Mouse (Mus musculus): ENCODE measurements around the gene Adamts20. TPM values are rescaled to one million over a fixed set of nuclear protein-coding genes. Genes with fewer than 3 reads are reported as not detected.

Gene Adamts20
- polyA plus RNA-seq, 1 experiment from 2014 or later = 3.5 TPM

GRCm38 (mm10) chr15:94430681-94431405 is 34.4 kb downstream of the Adamts20 start:
- no peak for DNase-seq (ENCODE audit: low spot score)
- Histone ChIP-seq H3K4me1 (no peaks in the 10 kb centered on the region), H3K9me3 (replicated peaks) (no peaks in the 10 kb centered on the region), H3K27me3 (ENCODE audit: low read depth, poor library complexity, severe bottlenecking) (no peaks in the 10 kb centered on the region), H3K36me3 (no peaks in the 10 kb centered on the region), H3K4me3 (no peak overlapping the region), H3K27ac (replicated peaks) (no peak overlapping the region)
- WGBS = 89% methylated on average over 14 of the region's 14 CpGs

- Histone ChIP-seq H3K36me3 (no peaks in the 10 kb centered on the region), H3K4me1 (no peaks in the 10 kb centered on the region), H3K9me3 (replicated peaks) (no peaks in the 10 kb centered on the region), H3K27ac (replicated peaks) (no peak overlapping the region), H3K4me3 (no peak overlapping the region), H3K27me3 (ENCODE audit: low read depth, poor library complexity, severe bottlenecking) (no peaks in the 10 kb centered on the region)
- no peak for DNase-seq (ENCODE audit: low spot score)
- 92% methylated on average over 4 of the region's 4 CpGs for WGBS
Measured at GRCm38 (mm10) chr15:94428726-94429125, 36.5 kb downstream of the Adamts20 start.

- no peak for DNase-seq (ENCODE audit: low spot score)
- 95% methylated on average over 9 of the region's 9 CpGs for WGBS
- no peaks in the 10 kb centered on the region for H3K4me1 ChIP-seq
- H3K9me3 ChIP-seq (replicated peaks) = no peaks in the 10 kb centered on the region
- no peak overlapping the region for H3K27ac ChIP-seq (replicated peaks)
- H3K36me3 ChIP-seq = no peaks in the 10 kb centered on the region
- no peak overlapping the region for H3K4me3 ChIP-seq
- no peaks in the 10 kb centered on the region for H3K27me3 ChIP-seq (ENCODE audit: low read depth, poor library complexity, severe bottlenecking)
Measured at GRCm38 (mm10) chr15:94427482-94428214, 37.6 kb downstream of the Adamts20 start.

GRCm38 (mm10) chr15:94420526-94420925 is 44.7 kb downstream of the Adamts20 start:
- H3K4me1 ChIP-seq = peaks cover 8% of the 10 kb centered on the region; the same call in 1 of the 2 replicates
- no peak overlapping the region for H3K27ac ChIP-seq (replicated peaks)
- no peaks in the 10 kb centered on the region for H3K9me3 ChIP-seq (replicated peaks)
- WGBS = 76% methylated on average over 6 of the region's 6 CpGs
- H3K36me3 ChIP-seq = no peaks in the 10 kb centered on the region
- H3K4me3 ChIP-seq = no peak overlapping the region
- DNase-seq (ENCODE audit: low spot score) = no peak
- H3K27me3 ChIP-seq (ENCODE audit: low read depth, poor library complexity, severe bottlenecking) = no peaks in the 10 kb centered on the region

GRCm38 (mm10) chr15:94419167-94419566 is 46.1 kb downstream of the Adamts20 start:
- no peak overlapping the region for H3K4me3 ChIP-seq
- H3K27me3 ChIP-seq (ENCODE audit: low read depth, poor library complexity, severe bottlenecking) = no peaks in the 10 kb centered on the region
- 92% methylated on average over 9 of the region's 9 CpGs for WGBS
- H3K36me3 ChIP-seq = no peaks in the 10 kb centered on the region
- peaks cover 8% of the 10 kb centered on the region; the same call in 1 of the 2 replicates for H3K4me1 ChIP-seq
- DNase-seq (ENCODE audit: low spot score) = no peak
- no peak overlapping the region for H3K27ac ChIP-seq (replicated peaks)
- H3K9me3 ChIP-seq (replicated peaks) = no peaks in the 10 kb centered on the region

GRCm38 (mm10) chr15:94418427-94418826 is 46.8 kb downstream of the Adamts20 start:
- no peak overlapping the region for H3K4me3 ChIP-seq
- peaks cover 8% of the 10 kb centered on the region; the same call in 1 of the 2 replicates for H3K4me1 ChIP-seq
- 87% methylated on average over 5 of the region's 5 CpGs for WGBS
- H3K9me3 ChIP-seq (replicated peaks) = no peaks in the 10 kb centered on the region
- DNase-seq (ENCODE audit: low spot score) = no peak
- H3K27me3 ChIP-seq (ENCODE audit: low read depth, poor library complexity, severe bottlenecking) = no peaks in the 10 kb centered on the region
- no peak overlapping the region for H3K27ac ChIP-seq (replicated peaks)
- H3K36me3 ChIP-seq = no peaks in the 10 kb centered on the region

- Histone ChIP-seq H3K36me3 (no peaks in the 10 kb centered on the region), H3K27me3 (ENCODE audit: low read depth, poor library complexity, severe bottlenecking) (no peaks in the 10 kb centered on the region), H3K4me3 (no peak overlapping the region), H3K9me3 (replicated peaks) (no peaks in the 10 kb centered on the region), H3K4me1 (peaks cover 8% of the 10 kb centered on the region; the same call in 1 of the 2 replicates), H3K27ac (replicated peaks) (no peak overlapping the region)
- 87% methylated on average over 18 of the region's 18 CpGs for WGBS
- DNase-seq (ENCODE audit: low spot score) = no peak
Measured at GRCm38 (mm10) chr15:94417216-94418155, 47.7 kb downstream of the Adamts20 start.

GRCm38 (mm10) chr15:94409832-94410231 is 55.4 kb downstream of the Adamts20 start:
- Histone ChIP-seq H3K9me3 (replicated peaks) (no peaks in the 10 kb centered on the region), H3K27ac (replicated peaks) (no peak overlapping the region), H3K4me3 (no peak overlapping the region), H3K36me3 (no peaks in the 10 kb centered on the region), H3K4me1 (peaks cover 14% of the 10 kb centered on the region), H3K27me3 (ENCODE audit: low read depth, poor library complexity, severe bottlenecking) (peaks cover 15% of the 10 kb centered on the region)
- 70% methylated on average over 7 of the region's 7 CpGs for WGBS
- DNase-seq (ENCODE audit: low spot score) = peak; percentile 53

GRCm38 (mm10) chr15:94406364-94406763 is 58.9 kb downstream of the Adamts20 start:
- Histone ChIP-seq H3K4me1 (peaks cover 38% of the 10 kb centered on the region), H3K36me3 (peaks cover 3% of the 10 kb centered on the region; the same call in 1 of the 2 replicates), H3K9me3 (replicated peaks) (no peaks in the 10 kb centered on the region), H3K4me3 (no peak overlapping the region), H3K27ac (replicated peaks) (no peak overlapping the region), H3K27me3 (ENCODE audit: low read depth, poor library complexity, severe bottlenecking) (peaks cover 41% of the 10 kb centered on the region)
- no peak for DNase-seq (ENCODE audit: low spot score)
- WGBS = 36% methylated on average over 2 of the region's 2 CpGs

GRCm38 (mm10) chr15:94404071-94404545 is 61.1 kb downstream of the Adamts20 start:
- Histone ChIP-seq H3K4me3 (peak overlapping the region; percentile 83), H3K4me1 (peaks cover 31% of the 10 kb centered on the region), H3K27me3 (ENCODE audit: low read depth, poor library complexity, severe bottlenecking) (peaks cover 41% of the 10 kb centered on the region), H3K27ac (replicated peaks) (peak overlapping the region; percentile 90), H3K9me3 (replicated peaks) (no peaks in the 10 kb centered on the region), H3K36me3 (peaks cover 5% of the 10 kb centered on the region; the same call in 1 of the 2 replicates)
- DNase-seq (ENCODE audit: low spot score) = peak; percentile 85
- under 1% methylated on average over 65 of the region's 65 CpGs for WGBS

GRCm38 (mm10) chr15:94403461-94404070 is 61.7 kb downstream of the Adamts20 start:
- no peak for DNase-seq (ENCODE audit: low spot score)
- WGBS = 1% methylated on average over 34 of the region's 34 CpGs
- Histone ChIP-seq H3K27me3 (ENCODE audit: low read depth, poor library complexity, severe bottlenecking) (peaks cover 41% of the 10 kb centered on the region), H3K36me3 (peaks cover 5% of the 10 kb centered on the region; the same call in 1 of the 2 replicates), H3K27ac (replicated peaks) (peak overlapping the region; percentile 90), H3K4me3 (peak overlapping the region; percentile 83), H3K9me3 (replicated peaks) (no peaks in the 10 kb centered on the region), H3K4me1 (peaks cover 31% of the 10 kb centered on the region)

- peak overlapping the region; percentile 83 for H3K4me3 ChIP-seq
- DNase-seq (ENCODE audit: low spot score) = peak; percentile 38
- WGBS = 7% methylated on average over 15 of the region's 15 CpGs
Measured at GRCm38 (mm10) chr15:94403018-94403417, 62.2 kb downstream of the Adamts20 start.

More at GRCm38 (mm10) chr15:94403018-94403417, 62.2 kb downstream of the Adamts20 start:
- H3K4me1 ChIP-seq = peaks cover 31% of the 10 kb centered on the region
- H3K27me3 ChIP-seq (ENCODE audit: low read depth, poor library complexity, severe bottlenecking) = peaks cover 41% of the 10 kb centered on the region
- peaks cover 5% of the 10 kb centered on the region; the same call in 1 of the 2 replicates for H3K36me3 ChIP-seq
- peak overlapping the region; percentile 90; the same call in 1 of the 2 replicates for H3K27ac ChIP-seq (replicated peaks)
- H3K9me3 ChIP-seq (replicated peaks) = no peaks in the 10 kb centered on the region

Data from midbrain, embryonic 10.5 days (tissue).